Mouse (Mus musculus) heart, postnatal 4 days (tissue): ENCODE results near the gene Tmsb4x. TPM values are rescaled to one million over a fixed set of nuclear protein-coding genes. Genes with fewer than 3 reads are reported as not detected.

ENCODE experiments used
- DNase-seq: peaks from one replicate; pipeline ENCODE4 v3.0.0; 2021
- total RNA-seq, 2 experiments: library from RNA; stranded (reverse); gene quantifications; 2 replicates each; pipeline ENCODE4 v1.2.3; 2021

The Tmsb4x gene
- 100 to 1,000 TPM; 856 to 962 TPM for total RNA-seq

DNA sequence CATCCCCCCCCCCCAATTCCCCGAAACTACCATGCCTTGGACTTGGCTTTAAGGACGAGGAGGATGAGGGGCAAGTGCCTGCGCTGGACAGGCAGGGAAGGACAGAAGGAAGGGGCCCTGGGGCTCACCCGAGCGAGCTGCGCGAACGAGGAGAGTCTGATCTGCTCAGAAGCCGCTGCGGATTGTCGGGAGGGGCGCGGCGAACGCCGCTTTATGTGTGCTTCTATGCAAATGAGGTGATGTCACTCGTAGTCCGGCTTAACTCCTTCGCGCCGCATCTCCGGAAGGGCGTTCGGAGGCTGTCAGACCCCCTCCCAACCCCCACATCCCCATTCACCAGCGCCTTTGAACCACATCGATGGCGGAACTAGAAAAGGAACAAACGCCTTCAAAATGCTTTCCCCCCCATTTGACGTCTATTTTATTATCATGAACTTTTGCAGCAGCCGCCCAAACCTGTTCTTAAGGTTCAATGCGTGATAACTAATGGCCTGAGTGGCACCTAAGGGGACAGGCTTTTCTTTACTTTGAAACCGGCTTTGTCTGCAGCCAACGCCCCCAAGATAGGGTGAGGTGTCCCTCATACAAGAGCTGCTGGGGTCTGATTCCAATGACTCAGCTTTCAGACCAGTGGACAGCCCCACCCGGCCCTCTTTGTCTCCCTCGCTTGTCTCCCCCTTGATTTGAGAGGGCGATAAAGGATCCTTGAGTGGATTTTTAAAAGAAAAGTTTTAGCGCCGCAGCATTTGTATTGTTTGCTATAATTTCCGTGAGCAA is at the start of gene Tmsb4x:
Tmsb4x (minus strand) TSS at position 338 of the 777 bp plus-strand sequence.
- peak; percentile 90 for DNase-seq

DNA sequence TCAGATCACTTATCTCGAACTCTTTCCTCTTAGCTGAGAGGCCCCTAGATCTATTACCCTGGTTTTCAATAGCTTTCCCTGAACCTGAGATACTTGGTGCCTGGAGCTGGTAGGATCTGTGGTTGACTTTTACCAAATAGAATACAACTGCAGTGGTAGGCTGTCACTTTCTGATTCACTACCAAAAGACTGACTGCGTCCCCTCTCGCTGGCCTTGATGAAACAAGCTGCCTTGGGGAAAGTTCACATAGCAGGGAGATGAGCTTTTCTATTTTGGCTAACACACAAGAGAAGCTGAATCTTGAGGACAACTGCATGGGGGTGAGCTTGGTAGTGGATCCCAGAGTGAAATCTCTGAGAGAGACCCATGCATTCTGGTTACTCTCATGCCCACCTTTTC is 32.6 kb upstream of the Tmsb4x start:
- DNase-seq = no peak

DNA sequence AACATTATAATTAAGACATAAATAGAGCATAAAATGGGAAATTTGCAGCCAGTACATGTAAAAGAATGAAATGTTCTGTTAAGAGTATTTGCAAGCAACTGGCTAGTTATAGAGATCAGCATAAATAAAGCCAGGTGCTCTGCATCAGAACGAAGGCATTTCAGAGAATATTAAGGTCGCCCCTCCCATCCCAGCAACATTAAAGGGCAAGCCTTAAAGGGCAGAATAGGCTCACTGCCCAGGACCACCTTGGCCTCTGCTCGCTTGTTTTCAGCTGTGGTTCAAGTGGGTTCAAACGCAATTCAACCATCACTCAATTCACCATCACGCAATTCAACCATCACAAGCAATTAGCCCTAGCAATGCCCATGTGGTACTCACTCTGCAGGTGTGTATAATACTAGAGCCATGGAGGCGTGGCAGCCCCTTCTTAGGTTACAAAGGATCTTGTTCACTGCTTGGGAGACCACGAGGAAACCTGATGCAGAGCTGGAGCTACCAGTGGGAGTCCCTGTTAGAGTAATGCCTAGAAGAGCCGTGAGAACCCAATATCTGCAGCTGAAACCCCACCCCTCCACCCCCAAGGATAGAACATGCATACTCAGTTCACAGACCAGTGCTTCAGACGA is 30.3 kb upstream of the Tmsb4x start:
- DNase-seq = no peak

DNA sequence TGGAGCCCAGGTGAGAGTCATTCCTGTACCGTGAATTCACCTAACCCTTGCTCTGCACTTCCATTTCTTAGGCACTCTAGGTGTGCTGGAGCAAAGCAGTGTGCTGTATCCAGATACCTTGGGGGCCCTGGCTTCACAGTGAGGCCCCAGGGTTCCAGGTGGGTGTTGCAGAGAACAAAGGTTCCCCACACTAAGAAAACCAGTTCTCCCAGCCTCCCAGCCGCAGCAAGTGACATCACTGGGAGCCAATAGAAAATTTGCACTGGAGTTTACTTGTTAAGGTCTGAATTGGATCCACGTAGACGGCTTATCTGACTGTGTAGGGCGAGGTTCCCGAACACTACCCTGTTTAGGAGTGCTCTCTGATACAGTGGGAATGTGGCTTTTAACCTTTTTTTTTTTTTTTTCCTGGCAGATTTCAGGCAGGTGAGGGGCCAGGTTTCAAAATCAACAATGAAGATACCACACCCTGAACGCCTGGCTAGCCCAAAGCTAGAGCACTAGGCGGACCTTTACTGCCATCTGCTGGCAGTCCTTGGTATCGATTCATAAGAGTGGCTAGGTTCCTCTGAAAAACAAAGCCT is 24.1 kb upstream of the Tmsb4x start:
- peak; percentile 76 for DNase-seq

DNA sequence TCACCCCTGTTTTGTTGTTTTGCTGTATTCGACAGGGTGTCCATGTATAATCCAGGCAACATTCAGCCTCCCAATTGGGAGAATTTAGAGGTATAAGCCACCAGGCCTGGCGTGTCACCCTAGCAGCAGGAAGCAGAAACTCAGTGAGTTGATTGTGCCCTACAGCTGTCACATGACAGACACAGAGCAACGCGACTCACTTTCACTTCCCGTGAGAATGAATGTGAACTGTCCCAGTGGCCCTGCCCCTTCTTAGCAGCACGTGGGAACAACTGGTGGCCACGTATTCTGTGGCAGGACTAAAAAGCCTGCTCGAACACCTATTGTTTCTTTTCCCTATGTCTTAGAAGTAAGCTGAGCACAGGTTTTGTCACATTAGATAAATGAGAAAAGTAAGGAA is 22.0 kb upstream of the Tmsb4x start:
- no peak for DNase-seq

DNA sequence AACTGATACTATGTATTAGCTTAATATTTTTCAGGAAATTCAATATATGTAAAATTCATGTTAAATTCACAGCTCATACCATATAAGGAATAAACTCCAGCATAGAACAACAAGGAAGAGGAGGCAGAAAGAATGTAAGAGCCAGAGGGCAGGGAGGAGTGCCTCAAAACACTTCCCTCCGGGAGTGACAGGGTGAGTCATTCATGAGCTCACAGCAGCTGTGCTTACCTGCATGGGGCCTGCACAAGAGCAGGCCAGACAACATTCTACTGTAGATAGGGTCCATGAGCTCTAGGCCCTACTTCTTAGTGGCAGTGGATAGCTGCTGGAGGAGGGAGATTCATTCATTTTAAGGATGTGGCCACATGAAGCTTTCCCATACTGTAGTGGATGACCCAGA is 20.7 kb upstream of the Tmsb4x start:
- no peak for DNase-seq

DNA sequence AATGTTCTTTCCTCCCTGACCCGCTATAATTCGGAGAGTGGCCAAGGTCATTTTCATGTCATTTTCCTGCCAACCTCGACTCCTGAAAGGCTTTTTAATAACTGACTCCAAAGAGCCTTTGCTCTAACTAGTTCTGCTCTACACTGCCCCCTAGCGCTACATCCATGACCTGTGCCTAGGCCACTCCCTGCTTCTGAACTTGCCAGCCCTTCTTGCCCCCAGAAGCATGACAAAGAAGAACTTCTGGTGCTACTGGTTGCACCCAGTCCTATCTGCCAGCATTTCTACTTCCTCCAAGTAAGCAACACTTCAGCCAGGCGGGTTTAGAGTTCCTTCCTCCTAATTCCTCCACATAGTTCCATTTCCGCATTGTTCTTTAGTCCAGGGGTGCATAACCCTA is 20.1 kb upstream of the Tmsb4x start:
- peak; percentile 57 for DNase-seq

DNA sequence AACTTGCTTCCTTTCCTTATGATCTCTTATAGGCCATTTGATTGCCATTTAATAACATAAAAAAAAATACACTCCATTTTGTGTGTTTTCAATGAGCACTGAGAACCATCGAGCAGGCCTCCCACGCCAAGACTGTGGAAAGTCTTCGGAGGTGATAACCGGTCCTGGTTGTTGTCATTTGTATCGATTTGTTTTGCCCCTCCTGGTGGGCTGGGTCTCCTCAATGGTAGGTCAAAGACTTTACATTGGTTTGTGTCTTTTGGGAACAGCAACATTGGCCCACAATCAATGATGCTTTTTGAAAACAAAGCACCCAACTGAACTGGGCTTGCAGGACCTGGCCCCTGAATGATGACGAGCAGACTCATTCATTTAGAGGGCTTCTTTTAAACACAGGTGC is 18.6 kb upstream of the Tmsb4x start:
- DNase-seq = no peak

DNA sequence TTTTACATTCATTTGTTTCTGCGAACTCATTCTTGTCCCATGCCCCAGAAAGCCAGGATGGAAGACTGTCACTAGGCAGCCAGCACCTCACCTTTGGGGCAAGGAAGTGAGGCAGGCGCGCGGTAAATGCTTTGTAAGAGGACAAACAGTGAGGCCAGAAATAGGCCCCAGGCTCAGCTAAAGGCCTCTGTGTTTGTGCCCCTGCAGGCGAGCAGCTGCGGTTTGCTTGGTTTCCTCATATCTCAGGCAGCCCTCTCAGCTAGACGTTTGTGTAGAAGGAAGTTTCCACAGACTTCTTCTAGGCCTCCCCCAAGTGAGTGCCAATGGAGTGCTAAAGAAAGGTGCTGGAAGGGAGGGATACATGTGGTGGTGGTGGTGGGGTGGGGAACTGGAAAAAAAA is 18.0 kb upstream of the Tmsb4x start:
- no peak for DNase-seq

DNA sequence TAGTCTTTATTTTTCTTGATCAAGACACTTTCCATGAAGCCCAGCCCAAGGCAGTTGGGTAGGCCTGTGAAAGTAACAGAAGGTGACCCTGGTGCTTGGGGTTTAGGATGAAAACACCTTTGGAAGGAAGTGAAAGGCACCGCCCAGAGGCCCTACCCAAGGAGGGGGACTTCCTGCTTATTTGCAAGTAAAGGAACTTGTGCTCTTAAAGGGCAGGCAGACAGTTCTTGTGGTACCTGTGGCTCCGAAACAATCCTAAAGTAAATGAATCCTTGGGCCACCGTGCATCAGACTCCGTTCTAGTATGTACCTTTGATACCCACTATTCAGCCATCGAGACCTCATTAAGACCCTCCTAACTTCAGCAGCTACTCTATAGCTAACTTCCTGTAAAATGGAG is 17.5 kb upstream of the Tmsb4x start:
- DNase-seq = no peak

DNA sequence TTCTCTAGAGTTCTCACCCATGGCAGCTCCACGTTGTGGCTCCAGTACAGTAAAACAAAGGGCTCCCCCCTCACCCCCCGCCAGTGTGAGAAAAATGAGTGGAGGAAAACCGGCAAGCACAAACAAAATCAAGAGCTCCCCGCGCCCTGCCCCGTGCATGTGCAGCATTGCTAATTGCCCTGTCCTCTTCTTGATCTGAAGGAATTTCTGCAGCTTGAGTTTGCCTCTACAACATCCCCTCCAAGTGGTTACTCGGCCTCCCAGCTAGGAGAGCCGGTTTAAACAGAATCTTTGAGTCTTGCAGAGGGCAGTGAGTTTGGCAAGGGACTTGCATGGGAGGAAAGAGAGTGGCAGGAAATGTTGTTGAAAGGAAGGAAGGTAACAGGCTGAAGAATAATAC is 3.6 kb upstream of the Tmsb4x start:
- DNase-seq = peak; percentile 59

DNA sequence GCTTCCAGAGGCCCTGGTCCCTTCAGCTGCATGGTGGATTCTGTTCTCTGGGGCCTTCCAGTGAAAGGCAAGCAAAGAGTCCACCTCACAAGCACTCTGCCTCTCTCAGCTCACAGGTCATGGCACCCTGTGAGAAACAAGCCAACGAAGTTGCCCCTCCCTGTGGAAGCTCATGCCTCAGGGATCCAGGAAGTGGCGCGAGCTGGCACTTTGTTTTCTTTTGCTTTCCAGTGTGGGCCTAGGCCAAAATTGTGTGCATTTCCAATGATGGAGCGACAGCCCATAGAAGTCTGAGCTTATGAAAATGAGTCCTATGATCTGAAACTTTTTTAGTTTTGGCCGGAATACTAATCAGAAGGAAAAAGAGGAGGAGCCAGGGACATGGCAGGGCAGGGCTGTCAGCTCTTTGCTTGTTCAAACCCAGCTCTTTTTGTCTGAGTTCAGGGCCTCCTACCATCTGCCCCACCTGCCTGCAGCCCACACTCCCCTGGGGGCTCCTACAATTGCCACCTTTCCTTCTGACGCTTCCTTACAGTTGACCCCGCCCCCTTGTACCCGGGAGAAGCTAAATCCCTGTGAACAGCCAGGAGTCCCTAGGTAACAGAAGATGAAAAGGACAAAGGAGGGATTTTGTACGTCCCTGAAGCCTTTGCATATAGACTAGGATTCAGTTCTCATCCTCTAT is 2.9 kb upstream of the Tmsb4x start:
- DNase-seq = no peak

DNA sequence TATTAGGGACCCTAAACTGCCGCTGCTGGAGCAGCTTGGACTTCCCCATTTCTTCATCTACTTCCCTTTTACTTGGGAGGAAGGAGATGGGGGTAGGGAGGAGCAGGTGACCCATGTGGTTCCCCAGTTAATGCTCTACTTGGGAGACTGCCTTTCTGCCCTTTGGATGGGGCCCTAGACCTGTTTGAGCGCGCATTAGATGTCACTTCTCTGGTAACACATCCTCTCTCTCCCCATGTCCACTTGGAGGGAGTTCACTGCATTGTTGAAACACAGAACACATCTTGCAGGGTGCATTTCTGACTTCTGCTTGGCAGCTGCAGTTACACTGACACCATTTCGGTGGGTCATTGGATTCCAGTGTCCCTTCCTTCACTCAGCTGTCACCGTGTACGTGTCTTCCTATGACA is 1.2 kb upstream of the Tmsb4x start:
- DNase-seq = peak; percentile 17

DNA sequence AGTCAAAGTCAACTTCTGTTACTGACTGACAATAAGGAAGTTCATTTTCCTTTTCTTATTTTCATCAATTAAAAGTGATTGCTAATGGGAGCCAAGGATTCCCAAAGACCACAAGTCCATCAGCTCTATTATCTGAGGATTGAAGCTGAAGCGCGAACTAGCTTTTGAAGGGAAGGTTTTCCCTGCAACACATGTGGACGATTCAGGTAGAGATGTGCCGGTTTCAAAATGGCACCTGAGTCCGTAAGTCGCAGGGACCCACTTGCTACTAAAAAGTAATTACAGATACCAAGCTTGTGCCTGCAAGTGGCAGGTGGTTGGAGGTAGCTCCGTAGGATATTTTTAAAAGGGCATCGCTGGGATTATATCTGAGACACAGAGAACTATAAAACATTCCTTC is 713 bp upstream of the Tmsb4x start:
- DNase-seq = no peak

DNA sequence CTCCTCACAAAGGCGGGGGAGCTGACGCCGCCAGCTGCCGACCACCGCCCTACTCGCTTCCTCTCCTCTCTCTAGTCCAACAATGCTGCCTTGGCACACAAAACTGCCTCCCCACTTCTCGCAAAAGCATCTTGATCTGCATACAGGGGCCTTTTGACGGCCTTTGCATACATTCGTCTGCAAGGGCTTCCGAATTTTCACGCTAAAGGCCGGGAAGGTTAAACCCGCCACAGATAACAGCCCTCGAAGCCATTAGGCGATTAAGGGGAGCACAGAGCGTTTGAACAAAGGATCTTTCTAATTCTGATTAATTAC is 652 bp downstream of the Tmsb4x start:
- peak; percentile 43 for DNase-seq

DNA sequence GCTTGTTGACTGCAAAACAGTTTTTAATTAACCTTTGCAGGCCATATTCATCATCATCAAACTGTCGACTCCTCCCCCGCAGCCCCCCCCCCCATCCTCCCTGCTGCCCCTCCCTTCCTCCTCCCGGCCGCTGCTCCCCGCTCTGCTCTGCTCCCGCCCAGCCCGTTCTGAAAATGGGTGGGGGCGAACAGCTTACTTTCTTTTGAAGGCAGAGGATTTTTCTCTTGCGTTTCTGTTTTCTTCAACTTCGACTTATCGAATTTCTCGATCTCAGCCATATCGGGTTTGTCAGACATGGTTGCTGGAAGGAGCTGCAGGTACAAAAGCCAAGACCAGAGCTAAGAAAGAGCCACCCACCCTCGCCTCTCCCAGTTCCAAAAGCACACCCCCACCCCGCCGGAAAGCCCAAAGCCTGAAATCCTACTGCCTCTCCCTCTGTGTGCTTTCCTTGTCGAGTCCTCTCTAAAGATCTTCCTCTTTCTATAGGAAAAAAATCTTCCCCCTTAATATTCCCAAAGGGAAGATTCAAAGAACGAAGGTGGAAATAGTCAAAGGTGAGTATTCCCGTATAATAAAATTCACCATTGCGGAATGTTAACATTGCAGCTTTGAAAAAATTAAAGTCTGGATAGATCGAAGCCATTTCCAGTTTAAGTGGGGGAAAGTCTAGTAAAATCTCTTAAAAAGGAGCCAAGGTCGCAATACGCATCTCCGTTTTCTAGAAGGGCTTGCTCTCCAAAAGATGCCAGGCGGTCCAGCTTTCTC is 1.2 kb downstream of the Tmsb4x start:
- DNase-seq = peak; percentile 46

DNA sequence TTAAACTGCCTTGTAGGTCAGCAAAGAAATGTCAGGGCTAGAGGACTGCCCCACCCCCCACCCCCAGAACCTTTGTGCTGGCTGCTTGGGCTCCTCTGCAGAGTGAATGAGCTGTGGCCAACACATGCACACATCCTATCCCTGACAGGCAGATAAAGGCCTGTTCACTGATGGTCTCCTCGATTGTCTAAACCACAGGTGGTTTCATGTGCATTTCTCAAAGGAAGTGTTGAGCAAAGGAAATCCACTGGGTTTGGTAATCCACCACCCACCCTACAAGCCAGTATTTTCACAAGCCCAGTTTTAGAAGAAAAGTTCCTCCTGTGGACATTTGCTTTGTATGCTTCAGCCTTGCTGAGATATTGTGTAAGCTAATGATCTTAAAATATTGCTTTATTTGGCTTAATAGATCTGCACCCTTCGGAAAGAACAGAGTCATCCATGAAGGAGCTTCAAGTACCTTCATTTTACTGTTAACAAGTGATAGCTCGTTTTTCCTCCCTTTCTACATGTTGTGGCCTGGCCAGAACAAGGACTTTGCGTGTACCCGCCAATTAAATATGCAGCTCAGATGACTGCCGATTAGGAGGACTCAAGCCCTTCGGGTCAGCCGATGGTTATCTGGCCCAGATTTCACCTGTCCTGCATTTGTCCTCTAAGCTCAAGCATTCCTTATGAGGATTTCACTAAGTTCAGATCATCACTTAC is 3.1 kb downstream of the Tmsb4x start:
- DNase-seq = no peak

DNA sequence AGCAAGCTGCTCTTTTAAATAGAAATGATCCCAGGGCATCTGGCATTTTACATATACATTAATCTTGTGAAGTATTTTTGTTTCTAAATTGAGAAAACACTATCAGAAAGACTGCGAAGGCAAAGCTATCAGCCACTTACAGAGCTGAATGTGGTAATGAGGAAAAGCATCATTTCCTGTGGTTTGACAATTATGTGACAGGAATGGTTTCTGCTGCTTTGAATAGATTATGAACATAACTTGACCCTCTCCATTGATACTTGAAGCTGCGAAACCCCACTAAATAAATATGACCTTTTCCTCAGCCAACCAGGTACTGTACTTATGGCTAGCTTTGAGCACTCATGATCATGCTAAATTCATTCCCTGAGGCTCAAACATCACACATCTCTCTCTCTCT is 7.8 kb downstream of the Tmsb4x start:
- no peak for DNase-seq

DNA sequence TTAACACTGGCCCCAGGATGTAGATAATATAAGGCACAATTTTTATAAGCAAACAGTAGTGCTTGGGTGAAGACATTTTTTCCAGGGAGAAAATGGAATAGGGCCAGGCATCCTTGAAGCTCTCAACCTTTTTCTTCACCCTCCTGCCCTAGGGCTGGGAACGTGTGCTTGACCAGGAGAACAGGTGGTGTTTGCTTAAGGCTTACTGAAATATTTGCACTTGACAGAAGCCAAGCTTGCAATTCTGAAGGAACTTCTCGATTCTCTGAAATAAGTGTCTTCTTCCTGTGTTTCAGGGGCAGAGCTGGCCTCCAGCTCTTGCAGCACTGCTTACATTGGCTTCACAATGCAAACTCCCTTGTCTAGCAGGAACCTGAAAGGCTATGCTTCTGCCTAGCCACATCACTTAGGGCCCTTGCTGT is 13.9 kb downstream of the Tmsb4x start:
- no peak for DNase-seq

DNA sequence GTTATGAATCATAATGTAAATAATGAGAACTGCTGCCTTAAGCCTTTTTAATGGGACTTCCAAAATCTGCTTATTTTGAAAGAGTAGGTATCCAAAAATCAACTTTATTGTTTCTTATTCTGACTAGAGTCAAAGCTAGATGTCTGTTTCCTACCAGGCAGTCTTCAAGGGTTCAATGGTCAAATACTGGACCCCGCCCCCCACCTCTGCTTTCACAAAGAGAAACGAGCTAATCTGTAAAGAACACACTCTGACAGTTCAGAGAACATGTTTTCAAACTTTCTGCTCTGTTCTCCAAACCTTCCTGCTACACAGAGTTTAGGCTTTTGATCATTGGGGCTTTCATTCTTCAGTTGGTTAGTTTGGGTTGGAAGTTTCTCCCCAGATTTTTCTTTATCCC is 22.8 kb downstream of the Tmsb4x start:
- DNase-seq = no peak

DNA sequence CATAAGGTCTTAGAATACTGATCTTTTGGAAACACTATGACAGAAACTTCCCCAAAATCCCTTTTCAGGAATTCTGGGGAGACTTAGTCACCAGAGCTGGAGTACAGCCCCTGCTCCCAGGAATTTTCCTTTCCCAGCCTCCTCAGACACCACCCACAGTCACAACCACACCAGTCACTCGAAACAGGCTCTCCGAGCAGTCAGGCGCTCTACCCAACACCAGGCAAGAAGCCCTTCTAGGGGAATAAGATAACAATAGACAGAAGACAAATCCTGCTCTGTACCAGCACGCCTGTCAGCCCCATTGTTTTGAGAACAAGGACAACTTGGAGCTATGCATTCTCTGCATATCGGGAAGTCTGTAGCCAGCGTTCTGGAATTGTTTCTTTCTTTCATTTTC is 25.6 kb downstream of the Tmsb4x start:
- DNase-seq = no peak

DNA sequence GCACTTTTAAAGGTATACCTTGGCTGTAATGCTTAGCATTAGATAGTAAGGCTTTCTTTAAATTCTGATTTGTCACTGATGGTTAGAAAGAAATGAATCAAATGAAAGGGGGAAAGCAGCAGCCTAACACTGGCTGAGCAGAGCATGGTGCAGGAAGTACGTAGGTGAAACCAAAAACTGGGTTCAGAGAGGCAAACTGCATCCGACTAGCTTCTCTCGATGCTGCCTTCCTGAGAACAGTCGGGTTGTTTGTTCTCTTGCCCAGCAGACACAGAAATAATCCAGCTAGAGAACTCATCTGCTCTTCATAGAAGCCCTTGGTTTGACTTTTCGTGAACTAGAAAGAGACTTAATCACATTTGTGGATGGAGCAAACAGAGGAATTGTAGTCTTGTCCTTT is 26.7 kb downstream of the Tmsb4x start:
- DNase-seq = no peak
